Mouse (Mus musculus) midbrain, postnatal 0 days (tissue): ENCODE data around the gene Xrcc3. TPM values are rescaled to one million over a fixed set of nuclear protein-coding genes. Genes with fewer than 3 reads are reported as not detected.

ENCODE experiments used
- ATAC-seq: fragments of 200-750 bp; cut with Nextera tagmentation; 2 replicates; pipeline ENCODE4 v1.8.0; 2017; ENCODE audit warnings: moderate number of reproducible peaks, mild to moderate bottlenecking, moderate TSS enrichment, moderate library complexity; ENCODE audit not compliant: low FRiP score
- DNase-seq: peaks from one replicate; pipeline ENCODE4 v3.0.0-alpha.2; 2015; ENCODE audit warnings: low spot score
- H3K27ac ChIP-seq: fragments of 300-500 bp; sonication (generic); 2 replicates; pipeline ENCODE4 v1.5.1; 2014; ENCODE audit warnings: low read depth, mild to moderate bottlenecking, low read length, mixed read lengths
- H3K27me3 ChIP-seq: fragments of 300-500 bp; sonication (generic); 2 replicates; pipeline ENCODE4 v1.6.1; 2014; ENCODE audit warnings: low read length, control low read depth, mixed read lengths; ENCODE audit not compliant: insufficient read depth
- H3K36me3 ChIP-seq: fragments of 300-500 bp; sonication (generic); 2 replicates; pipeline ENCODE4 v1.6.1; 2014; ENCODE audit warnings: low read length, control low read depth, mixed read lengths; ENCODE audit not compliant: insufficient read depth
- H3K4me1 ChIP-seq: fragments of 300-500 bp; sonication (generic); 2 replicates; pipeline ENCODE4 v1.6.1; 2014; ENCODE audit warnings: mild to moderate bottlenecking, control low read depth, antibody characterized with exemption, low read length, mixed read lengths; ENCODE audit not compliant: insufficient read depth
- H3K4me2 ChIP-seq: fragments of 300-500 bp; sonication (generic); 2 replicates; pipeline ENCODE4 v1.6.1; 2014; ENCODE audit warnings: low read depth, mild to moderate bottlenecking, low read length, mixed read lengths; ENCODE audit not compliant: poor library complexity, severe bottlenecking
- H3K4me3 ChIP-seq: fragments of 300-500 bp; sonication (generic); 2 replicates; pipeline ENCODE4 v1.5.1; 2014; ENCODE audit warnings: low read depth, mild to moderate bottlenecking, low read length, moderate library complexity
- H3K9ac ChIP-seq: fragments of 300-500 bp; sonication (generic); replicated peaks from 2 replicates; pipeline ENCODE4 v1.6.1; 2014; ENCODE audit warnings: mild to moderate bottlenecking, low read length, moderate library complexity, mixed read lengths; ENCODE audit not compliant: poor library complexity, severe bottlenecking
- H3K9me3 ChIP-seq: fragments of 300-500 bp; sonication (generic); 2 replicates; pipeline ENCODE4 v1.6.1; 2016; ENCODE audit warnings: low read length, control low read depth
- CTCF ChIP-seq: IDR thresholded peaks from 2 replicates; pipeline ENCODE4 v1.5.1; 2016; ENCODE audit warnings: antibody characterized with exemption, mild to moderate bottlenecking
- WGBS: fragments of 180-500 bp; shearing (Covaris S2); extraction: QIAGEN DNeasy Blood & Tissue Kit; methylation state at CpG from one replicate; pipeline ENCODE4 v1.1.7; 2014; 5-methylcytosine and 5-hydroxymethylcytosine counted together
- polyA plus RNA-seq: library from polyadenylated mRNA; unstranded; fragments of >200 nt; fragmentation: Nextera tagmentation; extraction: Ambion mirVana; gene quantifications from 2 replicates; pipeline ENCODE4 v1.2.1, GENCODE M21; 2015
- total RNA-seq: library from RNA; depleted of rRNA; stranded (reverse); fragments of >200 nt; gene quantifications from 2 replicates; pipeline ENCODE4 v1.2.3, GENCODE M21; 2014

Xrcc3 gene
- total and polyA plus RNA-seq, 2 experiments from 2014 or later = 1.7 to 4.1 TPM

GRCm38 (mm10) chr12:111777919-111778318 is 35.8 kb downstream of the Xrcc3 start:
- Histone ChIP-seq H3K27me3 (no peaks in the 10 kb centered on the region), H3K4me2 (no peak overlapping the region), H3K27ac (no peak overlapping the region), H3K4me1 (no peaks in the 10 kb centered on the region), H3K9ac (no peak overlapping the region), H3K4me3 (no peak overlapping the region), H3K36me3 (peaks cover 83% of the 10 kb centered on the region), H3K9me3 (no peaks in the 10 kb centered on the region)
- 94% methylated on average over 13 of the region's 13 CpGs for WGBS
- DNase-seq (no peak), ATAC-seq (no peak)
- TF ChIP-seq CTCF = no peak

GRCm38 (mm10) chr12:111774845-111775244 is 38.8 kb downstream of the Xrcc3 start:
- no peak for ATAC-seq
- no peak overlapping the region for H3K9ac ChIP-seq
- 55% methylated on average over 15 of the region's 15 CpGs for WGBS

GRCm38 (mm10) chr12:111774156-111774555 is 39.5 kb downstream of the Xrcc3 start:
- 92% methylated on average over 16 of the region's 16 CpGs for WGBS
- Histone ChIP-seq H3K9ac (no peak overlapping the region), H3K27me3 (no peaks in the 10 kb centered on the region), H3K9me3 (no peaks in the 10 kb centered on the region), H3K4me2 (no peak overlapping the region), H3K4me3 (no peak overlapping the region), H3K36me3 (peaks cover 57% of the 10 kb centered on the region), H3K4me1 (no peaks in the 10 kb centered on the region), H3K27ac (no peak overlapping the region)
- ATAC-seq (no peak), DNase-seq (no peak)
- TF ChIP-seq CTCF = no peak

More at GRCm38 (mm10) chr12:111774845-111775244, 38.8 kb downstream of the Xrcc3 start:
- Histone ChIP-seq H3K9me3 (no peaks in the 10 kb centered on the region), H3K36me3 (peaks cover 64% of the 10 kb centered on the region), H3K4me3 (no peak overlapping the region), H3K27ac (no peak overlapping the region), H3K4me1 (no peaks in the 10 kb centered on the region), H3K4me2 (no peak overlapping the region), H3K27me3 (no peaks in the 10 kb centered on the region)
- TF ChIP-seq CTCF = no peak
- no peak for DNase-seq

GRCm38 (mm10) chr12:111770651-111771050 is 43.0 kb downstream of the Xrcc3 start:
- no peak for TF ChIP-seq CTCF
- ATAC-seq (no peak), DNase-seq (no peak)
- Histone ChIP-seq H3K9ac (no peak overlapping the region), H3K4me3 (no peak overlapping the region), H3K4me1 (peaks cover 5% of the 10 kb centered on the region), H3K27ac (no peak overlapping the region), H3K9me3 (no peaks in the 10 kb centered on the region), H3K4me2 (no peak overlapping the region), H3K27me3 (no peaks in the 10 kb centered on the region), H3K36me3 (peaks cover 29% of the 10 kb centered on the region)
- WGBS = 84% methylated on average over 10 of the region's 10 CpGs

GRCm38 (mm10) chr12:111769816-111770577 is 43.7 kb downstream of the Xrcc3 start:
- peaks cover 8% of the 10 kb centered on the region for H3K4me1 ChIP-seq
- no peak overlapping the region for H3K4me3 ChIP-seq
- no peak overlapping the region for H3K9ac ChIP-seq
- peak overlapping the region; percentile 34; the same call in 1 of the 2 replicates for H3K27ac ChIP-seq
- TF ChIP-seq CTCF = no peak
- WGBS = 48% methylated on average over 9 of the region's 9 CpGs
- H3K36me3 ChIP-seq = peaks cover 27% of the 10 kb centered on the region
- DNase-seq = no peak
- H3K27me3 ChIP-seq = no peaks in the 10 kb centered on the region
- H3K4me2 ChIP-seq = no peak overlapping the region
- ATAC-seq = no peak
- H3K9me3 ChIP-seq = no peaks in the 10 kb centered on the region

- Histone ChIP-seq H3K4me3 (no peak overlapping the region), H3K27ac (peak overlapping the region; percentile 34; the same call in 1 of the 2 replicates), H3K36me3 (peaks cover 20% of the 10 kb centered on the region), H3K4me2 (no peak overlapping the region), H3K27me3 (no peaks in the 10 kb centered on the region), H3K9me3 (no peaks in the 10 kb centered on the region), H3K9ac (no peak overlapping the region), H3K4me1 (peaks cover 8% of the 10 kb centered on the region)
- peak; percentile 43 for TF ChIP-seq CTCF
- 25% methylated on average over 10 of the region's 10 CpGs for WGBS
- DNase-seq = peak; percentile 72
- ATAC-seq = no peak
Measured at GRCm38 (mm10) chr12:111769306-111769705, 44.4 kb downstream of the Xrcc3 start.
